Mouse (Mus musculus) skeletal muscle tissue, adult 2 months (tissue): ENCODE measurements around the gene Adamtsl2.

Experiments used
- DNase-seq: peaks from one replicate; pipeline ENCODE4 v3.0.0-alpha.2; 2012; ENCODE audit warnings: low read depth, low spot score

Gene Adamtsl2

DNA sequence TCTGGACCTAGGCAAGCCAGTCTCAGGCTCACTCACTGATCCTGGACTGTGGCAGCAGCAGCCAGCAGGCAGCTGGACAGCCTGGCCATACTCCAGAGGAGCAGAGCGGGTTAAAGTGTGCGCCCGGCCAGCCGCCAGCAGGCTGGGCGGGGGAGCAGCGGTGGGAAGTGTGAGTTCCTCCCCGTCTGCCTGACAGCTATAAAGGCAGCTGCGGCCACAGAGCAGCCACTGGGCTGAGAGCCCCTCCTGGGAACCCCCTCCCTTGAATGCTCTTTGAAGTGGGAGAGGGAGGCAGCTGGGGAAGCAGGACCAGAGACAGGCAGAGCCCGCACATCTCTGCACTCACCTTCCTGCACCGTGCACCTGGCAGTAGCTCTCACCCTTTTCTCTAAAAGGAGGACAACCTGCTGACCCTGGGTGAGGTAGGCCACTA is at the start of gene Adamtsl2:
Gene Adamtsl2 (plus strand): TSS at position 228 of the 433 bp plus-strand sequence.
- DNase-seq: peak; percentile 62

DNA sequence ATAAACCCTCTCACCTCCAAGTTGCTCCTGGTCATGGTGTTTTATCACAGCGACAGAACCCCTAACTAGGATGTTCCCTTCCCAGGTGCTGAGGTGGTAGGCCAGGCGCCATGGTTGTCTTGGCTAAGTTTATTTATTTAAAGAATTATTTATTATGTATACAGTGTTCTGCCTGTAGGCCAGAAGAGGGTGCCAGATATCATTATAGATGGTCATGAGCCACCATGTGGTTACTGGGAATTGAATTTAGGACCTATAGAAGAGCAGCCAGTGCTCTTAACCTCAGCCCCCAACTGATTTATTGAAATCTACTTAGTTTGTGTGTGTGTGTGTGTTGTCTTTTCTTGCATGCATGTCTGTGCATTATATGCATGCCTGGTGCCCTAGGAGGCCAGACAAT is 46.8 kb upstream of the Adamtsl2 start:
- DNase-seq: no peak

DNA sequence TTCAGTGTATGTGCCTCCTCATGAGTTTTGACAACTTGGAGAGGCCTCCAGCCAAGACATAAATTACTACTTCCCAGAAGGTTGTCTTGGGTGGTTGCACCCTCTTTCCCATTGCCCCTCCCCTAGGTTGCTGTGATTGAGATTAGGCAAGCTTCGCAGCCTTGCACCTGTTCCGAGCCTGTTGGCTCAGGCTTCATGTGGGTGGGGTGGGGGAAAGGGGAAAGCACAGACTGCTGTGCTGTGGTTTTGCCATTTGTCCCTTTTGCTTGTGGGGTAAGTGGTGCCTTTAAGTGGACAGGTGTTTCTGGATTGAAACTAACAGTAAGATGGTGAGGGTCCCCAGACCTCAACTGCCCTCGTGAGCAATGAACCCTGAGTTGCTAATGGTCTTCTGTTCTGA is 43.2 kb upstream of the Adamtsl2 start:
- DNase-seq: no peak

DNA sequence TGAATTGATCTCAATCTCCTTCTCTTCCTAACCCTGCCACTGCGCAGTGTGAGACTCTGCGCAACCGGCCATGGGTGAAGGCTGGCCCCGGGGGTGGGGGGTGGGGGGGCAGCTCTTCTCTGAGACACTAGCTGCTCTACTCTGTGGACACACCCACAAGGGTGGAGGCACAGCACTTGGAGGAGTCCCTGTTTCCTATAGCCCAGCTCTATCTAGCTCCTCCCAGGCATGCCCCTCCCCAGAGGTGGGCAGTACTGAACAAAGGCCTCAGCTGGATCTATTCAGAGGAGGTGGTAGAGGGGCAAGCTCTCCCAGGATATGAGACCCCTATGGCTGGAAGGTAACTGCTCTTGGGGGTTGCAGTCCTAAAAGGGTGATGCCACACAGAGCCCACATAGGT is 42.2 kb upstream of the Adamtsl2 start:
- no peak for DNase-seq

DNA sequence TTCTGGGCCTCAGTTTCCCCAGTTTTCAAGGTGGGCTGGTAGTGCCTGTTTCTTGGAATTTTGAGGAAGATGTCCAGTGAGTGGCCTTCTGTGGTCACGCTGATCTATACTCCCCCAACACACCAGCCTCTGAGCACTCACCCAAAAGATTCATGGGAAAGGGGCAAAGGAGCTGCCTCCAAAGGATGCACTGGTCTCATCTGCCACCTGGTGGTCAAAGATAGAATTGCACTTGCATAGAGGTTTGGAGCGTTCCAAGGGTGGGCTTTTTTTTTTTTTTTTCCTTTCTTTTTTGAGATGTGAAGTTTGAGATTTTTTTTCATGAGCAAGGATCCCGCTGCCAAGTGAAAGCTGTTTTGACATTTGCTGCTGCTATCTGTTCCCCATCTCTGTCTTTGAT is 40.6 kb upstream of the Adamtsl2 start:
- DNase-seq: peak; percentile 36

DNA sequence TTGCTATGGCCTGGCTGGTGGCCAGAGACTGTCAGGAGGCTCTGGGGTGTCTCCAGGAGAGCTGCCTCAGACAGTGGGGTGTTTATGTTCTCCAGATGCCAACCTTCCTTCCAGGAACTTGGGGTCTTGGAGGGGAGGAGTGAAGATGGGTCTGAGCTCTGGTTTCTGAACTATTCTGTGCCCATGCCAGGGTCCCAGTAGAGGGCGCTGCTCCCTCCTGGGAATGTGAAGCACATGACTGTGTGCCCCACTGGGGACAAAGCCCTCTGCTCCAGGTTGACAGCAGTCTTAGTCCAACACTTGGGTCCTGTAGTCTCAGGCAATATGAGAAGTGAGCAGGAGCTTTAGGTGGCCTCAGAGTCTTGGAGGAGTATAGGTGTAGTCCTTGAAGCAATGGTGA is 39.9 kb upstream of the Adamtsl2 start:
- no peak for DNase-seq

DNA sequence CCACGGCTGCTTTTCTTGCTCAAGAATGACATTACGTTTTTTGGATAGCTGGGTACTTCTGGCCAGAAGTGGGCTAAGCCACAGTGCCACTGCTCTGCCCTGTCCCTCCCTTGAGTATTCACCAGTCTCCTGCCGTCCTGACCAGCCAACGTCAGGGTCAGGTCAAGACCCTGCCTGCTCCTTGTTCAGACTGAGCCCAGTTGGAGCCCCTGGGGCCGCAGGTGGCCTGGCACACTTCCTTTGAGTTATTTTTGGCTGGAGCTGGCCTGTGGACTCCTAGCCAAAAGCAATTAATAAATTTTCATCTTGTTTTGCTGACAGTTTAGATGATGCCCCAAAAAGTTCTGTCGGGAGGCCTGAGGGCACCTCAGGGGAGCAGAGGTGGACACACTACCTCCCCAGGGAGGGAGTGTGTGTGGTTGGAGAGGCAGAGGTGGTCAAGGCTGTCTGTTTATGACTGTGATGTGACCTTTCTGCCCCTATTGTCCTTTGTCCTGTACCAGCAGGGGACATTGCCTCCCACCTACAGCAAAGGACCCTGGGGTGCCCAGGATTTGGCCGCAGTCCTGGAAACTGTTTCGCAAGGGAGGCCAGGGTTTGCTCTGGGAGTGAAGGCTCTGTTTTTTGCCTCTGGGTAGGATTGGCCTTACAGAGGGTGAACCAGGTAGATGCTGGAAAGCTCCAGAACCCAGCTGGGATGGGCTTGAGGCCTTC is 36.9 kb upstream of the Adamtsl2 start:
- no peak for DNase-seq

DNA sequence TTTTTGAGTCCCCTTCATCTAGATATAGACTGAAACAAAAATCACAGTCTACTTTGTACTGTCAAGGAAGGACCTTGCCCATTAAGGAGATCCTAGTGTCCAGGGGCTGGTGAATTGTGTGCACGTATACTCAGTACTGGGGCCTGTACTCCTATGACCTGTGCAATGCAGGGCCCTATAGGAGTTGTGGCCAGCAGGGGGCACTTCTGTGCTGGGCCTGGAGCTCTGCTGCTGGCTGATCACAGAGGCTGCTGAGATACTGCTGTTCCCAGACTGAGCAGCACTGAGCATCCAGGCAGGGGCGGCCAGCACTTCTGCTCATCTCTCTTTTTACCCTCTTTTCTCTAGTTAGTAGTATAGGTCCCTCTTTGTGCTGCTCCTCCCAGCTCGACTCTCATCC is 35.7 kb upstream of the Adamtsl2 start:
- peak; percentile 66 for DNase-seq

DNA sequence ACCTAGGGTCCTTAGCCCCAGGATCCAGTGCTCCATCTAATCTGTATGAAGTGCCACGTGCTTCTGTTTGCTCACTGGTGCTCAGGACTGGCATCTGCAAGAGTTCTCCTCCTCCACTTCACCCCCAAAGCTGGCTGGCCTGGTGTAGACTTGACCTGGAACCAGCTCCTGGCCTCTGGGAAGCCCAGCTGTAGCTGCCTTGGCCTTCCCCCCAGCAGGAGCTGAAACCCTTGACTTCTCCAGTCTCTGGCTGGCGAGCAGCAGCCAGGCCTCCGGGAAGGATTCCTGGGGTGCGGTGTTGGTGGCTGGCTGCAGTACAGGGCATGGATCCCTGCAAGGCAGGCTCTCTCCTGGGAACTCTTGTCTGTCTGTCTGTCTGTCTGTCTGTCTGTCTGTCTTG is 35.0 kb upstream of the Adamtsl2 start:
- peak; percentile 42 for DNase-seq

DNA sequence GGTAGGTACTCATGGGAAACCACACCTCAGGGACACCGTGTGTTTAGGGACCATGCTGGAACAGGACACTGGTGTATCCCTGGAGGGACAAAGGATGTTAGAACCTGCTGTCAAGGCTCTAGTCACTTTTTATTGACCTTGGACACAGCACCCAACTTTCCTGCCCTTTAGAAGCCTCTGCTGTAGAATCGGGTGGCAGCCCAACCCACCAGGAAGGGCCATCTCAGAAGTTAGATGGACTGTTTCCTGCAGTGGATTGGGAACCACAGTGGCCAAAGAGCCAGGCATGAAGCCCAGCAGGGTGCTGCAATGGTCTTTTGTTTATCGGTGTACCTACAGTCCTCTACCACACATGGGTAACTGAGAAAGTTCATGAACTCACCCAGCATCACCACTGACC is 34.5 kb upstream of the Adamtsl2 start:
- DNase-seq: no peak

DNA sequence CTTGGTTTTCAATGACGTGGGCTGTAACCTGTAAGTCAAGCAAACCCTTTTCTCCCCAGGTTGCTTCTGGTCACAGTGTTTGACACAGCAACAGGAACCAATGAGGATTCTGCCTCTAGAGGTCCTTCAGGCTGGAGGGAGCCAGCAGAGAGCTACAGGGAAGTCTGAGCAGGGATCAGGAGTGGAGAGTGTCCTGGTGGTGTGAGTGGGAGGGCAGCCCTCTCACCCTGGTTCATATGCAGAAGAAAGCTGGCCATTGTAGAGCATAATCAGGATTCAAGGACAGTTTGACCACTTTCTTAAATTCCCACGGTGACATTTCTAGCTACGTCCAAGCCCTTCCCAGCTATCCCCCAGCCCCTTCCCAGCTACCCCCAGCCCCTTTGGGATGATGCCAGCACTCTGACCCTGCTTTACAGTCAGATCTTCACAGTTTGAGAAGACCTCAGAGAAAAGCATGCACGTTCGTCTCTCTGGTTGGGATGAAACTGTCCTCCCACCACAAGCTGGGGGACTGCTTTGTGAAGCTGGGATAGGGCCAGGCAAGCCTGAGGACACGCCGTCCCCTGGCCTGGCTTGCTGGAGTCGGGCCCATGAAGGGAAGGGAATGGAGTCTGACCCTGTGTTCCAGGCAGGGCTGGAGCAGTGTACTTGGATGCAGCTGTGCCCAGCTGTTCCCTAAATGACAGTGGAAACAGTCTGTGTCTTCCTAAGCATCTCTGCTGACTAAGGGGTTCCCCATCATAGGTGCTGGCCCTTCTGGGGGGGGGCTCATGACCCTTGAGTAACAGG is 33.0 kb upstream of the Adamtsl2 start:
- DNase-seq: peak; percentile 70

DNA sequence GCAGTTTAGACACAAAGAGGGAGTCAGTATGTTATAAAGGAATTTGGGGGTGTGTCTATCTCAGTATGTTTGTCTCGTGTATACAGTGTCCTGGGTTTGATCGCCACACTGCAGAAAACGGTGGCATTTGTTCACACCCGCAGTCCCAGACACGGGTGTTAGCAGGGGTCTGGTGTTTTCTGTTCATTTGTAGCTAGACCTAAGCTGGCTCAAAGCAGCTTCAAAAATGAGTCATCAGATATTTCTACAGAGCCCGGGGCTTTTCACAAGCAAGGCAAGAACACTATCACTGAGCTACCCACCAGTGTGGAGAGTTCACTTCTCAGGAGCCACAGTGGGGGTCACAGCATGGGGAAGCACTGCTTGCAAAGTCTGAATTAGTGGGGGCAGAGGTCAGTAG is 29.8 kb upstream of the Adamtsl2 start:
- no peak for DNase-seq

DNA sequence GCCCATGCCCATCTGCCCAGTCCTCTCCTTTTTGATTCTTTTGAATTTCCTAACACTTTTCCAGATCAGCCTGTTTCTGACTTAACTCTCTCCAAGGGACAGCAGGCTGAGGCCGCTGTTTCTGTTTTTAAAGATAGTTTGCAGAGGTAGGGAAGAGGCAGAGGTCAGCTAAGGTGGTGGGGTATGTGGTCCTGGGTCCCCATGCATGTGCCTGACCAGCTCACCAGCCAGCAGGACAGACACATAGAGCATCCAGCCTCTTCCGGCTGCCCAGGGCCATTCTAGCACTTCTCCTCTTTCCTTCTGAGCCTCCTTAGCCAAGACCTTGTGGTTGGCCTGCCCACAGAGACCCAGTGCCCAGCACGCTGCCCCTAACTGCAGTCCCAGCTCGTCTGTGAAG is 20.9 kb upstream of the Adamtsl2 start:
- DNase-seq: no peak

DNA sequence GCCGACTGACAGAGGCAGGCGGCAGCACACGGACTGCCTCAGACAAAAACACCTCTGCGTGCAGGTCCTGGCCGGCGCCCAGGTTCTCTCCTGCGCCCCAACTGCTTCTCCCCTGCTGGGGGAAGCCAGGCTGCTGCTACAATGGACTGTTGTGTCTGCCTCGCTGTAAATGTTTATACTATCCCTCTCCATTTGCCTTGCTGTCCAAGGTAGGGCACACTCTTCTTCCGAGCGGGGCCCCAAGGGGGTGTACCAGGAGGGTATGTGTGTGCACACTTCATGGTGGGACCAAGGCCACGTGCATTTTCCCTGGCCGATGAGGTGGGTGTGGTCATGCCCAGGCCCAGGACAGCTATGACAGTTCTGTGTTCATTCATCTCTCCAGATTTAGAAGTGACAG is 20.4 kb upstream of the Adamtsl2 start:
- no peak for DNase-seq

DNA sequence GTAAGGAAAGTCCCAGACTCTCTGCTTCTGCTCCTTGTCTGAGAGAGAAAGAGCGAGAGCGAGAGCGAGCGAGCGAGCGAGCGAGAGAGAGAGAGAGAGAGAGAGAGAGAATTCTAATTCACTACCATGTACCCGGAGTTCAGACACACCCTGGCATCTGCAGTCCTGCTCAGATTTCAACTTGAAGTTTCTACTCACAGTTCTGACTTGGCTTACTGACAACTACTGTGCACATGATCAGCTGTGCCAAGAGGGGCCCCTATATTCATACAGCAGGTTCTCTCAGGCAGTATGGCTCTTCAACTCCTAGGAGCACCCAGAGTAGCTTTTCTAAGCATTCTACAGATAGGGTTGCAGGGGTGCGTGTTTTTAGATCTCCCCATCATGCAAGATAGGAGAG is 20.0 kb upstream of the Adamtsl2 start:
- no peak for DNase-seq

DNA sequence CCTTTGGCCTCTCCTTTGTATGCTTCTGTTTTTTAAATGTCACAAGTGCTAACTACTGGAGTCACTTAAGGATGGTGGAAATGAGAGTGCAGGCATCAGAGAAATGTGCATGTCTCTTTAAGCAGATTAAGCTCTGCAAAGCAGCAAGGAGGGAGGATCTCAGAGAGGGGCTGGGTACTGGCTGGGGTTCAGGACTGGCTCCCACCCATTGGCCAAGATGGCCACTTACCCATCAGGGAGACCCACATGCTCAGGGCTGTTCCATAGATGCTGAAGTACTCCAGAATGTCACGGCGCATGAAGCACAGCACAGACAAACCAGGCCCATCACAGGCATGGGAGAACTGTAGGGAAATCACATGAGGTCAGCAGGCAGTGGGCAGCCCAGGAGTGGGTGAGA is 12.1 kb upstream of the Adamtsl2 start:
- no peak for DNase-seq

DNA sequence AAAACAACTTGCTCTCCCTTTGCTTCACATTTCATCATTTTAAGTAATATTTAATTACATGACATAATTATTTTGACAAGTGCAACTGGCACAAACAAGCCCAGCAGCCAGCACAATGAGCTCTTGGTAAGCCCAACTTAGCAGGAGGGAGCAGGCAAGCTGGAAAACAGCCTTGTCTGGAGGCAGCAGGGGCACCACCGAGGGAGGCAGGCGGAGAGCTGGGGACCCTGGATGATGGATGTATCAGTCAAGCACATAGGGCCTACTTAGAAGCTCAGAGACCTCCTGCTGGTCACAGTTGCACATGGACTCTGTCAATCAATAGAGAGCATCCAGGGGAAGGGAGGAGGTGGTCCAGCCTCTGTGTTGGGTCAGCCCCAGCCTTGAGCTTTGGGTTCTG is 11.2 kb upstream of the Adamtsl2 start:
- no peak for DNase-seq

DNA sequence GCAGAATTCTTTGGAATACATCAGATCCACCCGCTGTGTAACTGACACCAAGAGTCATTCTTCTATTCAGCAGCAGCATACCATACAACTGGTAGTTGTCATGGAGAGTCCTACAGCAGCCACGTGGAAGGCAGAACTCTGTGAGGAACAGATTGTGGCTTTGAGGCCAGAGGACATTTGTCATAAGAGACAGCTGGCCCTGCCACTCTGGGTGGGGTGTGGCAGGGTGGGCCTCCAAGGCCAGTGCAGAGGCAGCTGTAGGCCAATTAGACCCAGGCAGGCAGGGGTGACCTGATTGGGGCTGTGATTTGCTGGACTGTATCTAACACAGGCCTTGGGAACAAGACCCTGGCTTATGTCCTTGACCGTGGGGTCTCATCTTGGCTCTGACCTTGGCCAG is 9.5 kb upstream of the Adamtsl2 start:
- no peak for DNase-seq

DNA sequence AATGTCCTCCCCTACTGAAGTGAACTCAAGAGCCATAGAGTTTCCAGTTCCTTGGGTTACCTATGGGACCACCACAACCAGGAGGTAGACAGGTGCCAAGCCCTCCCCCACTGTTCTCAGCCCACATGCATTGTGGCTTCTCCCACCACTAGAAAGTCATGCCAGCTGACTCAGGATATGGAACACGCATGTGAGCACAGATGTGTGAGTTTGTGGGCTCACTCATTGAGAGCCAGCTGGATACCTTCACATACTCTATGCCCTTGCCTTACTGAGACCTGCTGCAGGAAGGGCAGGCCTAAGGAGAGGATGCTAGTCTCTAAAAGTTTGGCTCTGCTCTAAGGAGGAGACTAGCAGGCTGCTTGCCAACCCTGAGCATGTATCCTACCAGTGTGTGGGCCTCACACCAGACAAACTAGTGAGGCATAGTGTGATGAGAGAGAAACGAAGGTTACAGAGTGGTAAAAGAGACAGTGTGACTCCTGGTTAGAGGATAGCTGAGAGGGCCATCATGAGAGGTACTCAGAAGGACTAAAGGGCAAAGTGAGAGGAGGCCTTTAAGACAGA is 8.8 kb upstream of the Adamtsl2 start:
- no peak for DNase-seq

DNA sequence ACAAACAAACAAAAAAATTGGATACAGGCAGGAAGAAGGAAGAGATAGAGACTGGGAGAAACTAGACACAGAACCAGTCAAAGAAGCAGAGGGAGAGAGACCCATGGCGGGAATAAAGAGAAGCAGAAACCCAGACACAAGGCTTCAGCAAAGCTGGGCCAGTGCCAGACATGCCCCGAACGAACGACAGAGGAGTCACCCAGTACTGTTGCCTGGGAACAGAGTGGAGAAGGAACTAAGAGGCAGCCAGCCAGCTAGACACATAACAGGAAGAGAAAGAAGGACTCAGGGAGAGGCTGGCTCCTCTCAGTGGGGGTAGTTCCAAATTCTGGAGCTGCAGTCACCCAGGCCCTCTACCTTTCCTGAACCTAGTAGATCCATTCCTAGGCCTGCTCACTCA is 8.0 kb upstream of the Adamtsl2 start:
- no peak for DNase-seq

DNA sequence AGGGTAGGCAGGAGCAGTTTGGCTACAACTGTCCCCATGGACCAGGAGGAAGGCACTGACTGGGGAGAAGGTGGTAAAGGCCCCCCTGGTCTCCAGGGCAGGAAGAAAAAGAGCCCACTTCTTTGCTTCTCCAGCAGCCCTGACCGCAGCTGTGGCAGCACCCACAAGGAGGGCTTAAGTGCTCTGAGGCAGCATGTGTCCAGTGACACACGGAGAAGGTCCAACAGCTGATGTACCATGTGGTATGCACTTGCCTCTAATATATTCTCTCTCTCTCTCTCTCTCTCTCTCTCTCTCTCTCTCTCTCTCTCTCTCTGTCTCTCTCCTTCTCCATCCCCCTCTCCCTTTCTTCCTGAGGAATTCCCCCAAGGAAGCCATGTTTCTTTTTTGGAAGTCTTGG is 7.2 kb upstream of the Adamtsl2 start, which contains the start of gene Mymk:
Gene Mymk (minus strand): TSS at position 202 of the 400 bp plus-strand sequence.
- no peak for DNase-seq

DNA sequence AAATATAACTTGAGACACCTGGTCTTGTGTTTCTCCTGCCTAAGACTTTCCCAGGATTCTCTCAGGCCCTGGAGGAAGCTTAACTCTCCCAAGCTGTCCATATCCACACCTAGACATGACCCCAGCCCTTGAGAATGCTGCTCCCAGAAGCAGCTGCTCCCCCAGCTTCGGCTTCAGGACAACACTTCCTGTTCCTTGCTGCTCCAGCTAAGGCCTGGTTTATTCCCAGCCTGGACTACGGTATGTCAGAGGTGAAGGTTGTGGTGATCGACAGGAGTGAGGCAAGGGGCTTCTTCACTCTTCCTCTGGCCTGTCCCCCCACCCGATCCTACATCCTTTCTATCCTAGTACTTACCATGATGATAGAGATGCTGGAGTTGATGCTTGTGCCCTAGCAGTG is 5.8 kb upstream of the Adamtsl2 start:
- no peak for DNase-seq

DNA sequence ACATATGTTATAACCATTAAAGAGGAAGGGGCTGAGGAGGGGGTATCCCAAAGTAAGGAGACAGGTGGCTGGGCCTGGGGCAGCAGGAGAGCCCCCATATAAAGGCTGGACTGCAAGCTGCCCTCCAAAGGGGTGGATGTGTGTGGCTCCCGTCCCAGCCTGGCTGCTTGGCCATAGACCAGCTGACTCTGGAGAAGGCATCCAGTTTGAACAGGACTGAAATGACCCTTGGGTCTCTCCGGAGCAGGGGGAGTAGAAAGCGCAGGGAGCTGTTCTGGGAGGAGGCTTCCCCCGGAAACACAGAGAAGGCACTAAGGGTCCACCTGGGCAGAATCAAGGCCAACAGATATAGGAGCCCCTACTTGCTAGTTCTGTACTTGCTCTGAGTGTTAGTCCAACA is 4.4 kb upstream of the Adamtsl2 start:
- DNase-seq: no peak
